Mouse (Mus musculus) liver, embryonic 18 days (tissue): Measurements from ENCODE around the gene Tril. TPM values are rescaled to one million over a fixed set of nuclear protein-coding genes. Genes with fewer than 3 reads are reported as not detected.

ENCODE experiments used
- polyA plus RNA-seq: library from polyadenylated mRNA; depleted of rRNA; stranded (reverse); fragments of >200 nt; gene quantifications from 2 replicates; pipeline ENCODE4 v1.2.3, GENCODE M21; 2012; rRNA removed

Gene Tril
- polyA plus RNA-seq: 0.19 and 0.20 TPM in 2 replicates

DNA sequence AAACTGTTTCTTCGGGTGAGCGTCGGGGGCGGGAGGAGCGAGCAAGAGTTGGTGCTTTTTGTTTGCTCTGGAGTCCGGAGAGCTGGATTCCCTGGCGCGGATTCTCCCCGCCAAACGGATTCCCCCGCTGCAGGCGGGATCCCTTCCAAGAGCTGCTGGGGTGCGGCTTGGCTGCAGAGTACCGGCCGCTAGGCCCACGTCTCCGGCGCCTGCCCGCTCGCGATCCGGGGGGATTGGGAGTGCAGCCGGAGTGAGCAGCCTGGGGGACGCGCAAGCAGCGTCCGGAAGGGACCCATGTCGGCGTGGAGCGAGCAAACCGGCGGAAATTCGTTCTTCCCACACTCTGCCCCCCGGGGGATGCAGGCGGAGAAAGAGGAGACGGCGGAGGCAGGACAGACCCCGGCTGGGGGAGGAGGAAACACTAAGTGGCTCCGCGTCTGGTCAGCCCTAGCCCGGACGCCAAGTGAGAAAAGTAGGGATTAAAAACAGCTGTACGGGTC is at the start of gene Tril:
TSS of gene Tril (minus strand) at position 345 of the 500 bp plus-strand sequence.

Other genes with a start within 250 kb of the Tril start
- gene Cpvl, start 157.8 kb upstream of the Tril start, polyA plus RNA-seq: 0.01 TPM in 1 of 2 replicates, not detected in the other
- gene Chn2, start 218.7 kb upstream of the Tril start, polyA plus RNA-seq: 4.1 and 4.7 TPM in 2 replicates